Mouse (Mus musculus) telencephalon, adult 2 months (tissue): ENCODE measurements around the gene Egln2.
A peak's percentile ranks its signal among the peaks of the same experiment; 100 is the strongest.

ENCODE experiments used
- DNase-seq: peaks from one replicate; pipeline ENCODE4 v3.0.0-alpha.2; 2011; ENCODE audit warnings: low read depth, low spot score

Egln2 gene

GRCm38 (mm10) chr7:27177942-27178323 lies 11.3 kb upstream of the Egln2 start:
- DNase-seq: no peak

GRCm38 (mm10) chr7:27174896-27175295 lies 8.3 kb upstream of the Egln2 start:
- no peak for DNase-seq

GRCm38 (mm10) chr7:27174496-27174895 lies 7.9 kb upstream of the Egln2 start:
- no peak for DNase-seq

- no peak for DNase-seq
Measured at GRCm38 (mm10) chr7:27170981-27171380, 4.4 kb upstream of the Egln2 start.

GRCm38 (mm10) chr7:27168371-27168770 lies 1.8 kb upstream of the Egln2 start:
- DNase-seq: no peak

- no peak for DNase-seq
Measured at GRCm38 (mm10) chr7:27167475-27168094, 983 bp upstream of the Egln2 start.

GRCm38 (mm10) chr7:27166229-27166613 lies 381 bp downstream of the Egln2 start:
- no peak for DNase-seq

GRCm38 (mm10) chr7:27165696-27166095 lies 906 bp downstream of the Egln2 start:
- DNase-seq: no peak

GRCm38 (mm10) chr7:27165007-27165655 lies 1.5 kb downstream of the Egln2 start:
- DNase-seq: no peak

- DNase-seq: no peak
Measured at GRCm38 (mm10) chr7:27164112-27164947, 2.3 kb downstream of the Egln2 start.

- DNase-seq: no peak
Measured at GRCm38 (mm10) chr7:27163450-27163805, 3.2 kb downstream of the Egln2 start.

GRCm38 (mm10) chr7:27162780-27163449 lies 3.7 kb downstream of the Egln2 start:
- no peak for DNase-seq

GRCm38 (mm10) chr7:27161744-27162143 lies 4.9 kb downstream of the Egln2 start:
- DNase-seq: no peak

GRCm38 (mm10) chr7:27160921-27161320 lies 5.7 kb downstream of the Egln2 start:
- DNase-seq: no peak

- peak; percentile 82 for DNase-seq
Measured at GRCm38 (mm10) chr7:27159882-27160281, 6.7 kb downstream of the Egln2 start.

GRCm38 (mm10) chr7:27159256-27159655 lies 7.3 kb downstream of the Egln2 start:
- DNase-seq: no peak

GRCm38 (mm10) chr7:27158171-27158570 lies 8.4 kb downstream of the Egln2 start:
- no peak for DNase-seq

GRCm38 (mm10) chr7:27156005-27156404 lies 10.6 kb downstream of the Egln2 start:
- peak; percentile 58 for DNase-seq

- DNase-seq: no peak
Measured at GRCm38 (mm10) chr7:27153205-27153764, 13.3 kb downstream of the Egln2 start, which contains the start of gene Cyp2t4. Gene Cyp2t4 (plus strand): TSS chr7:27153714.

GRCm38 (mm10) chr7:27136410-27136996 lies 30.1 kb downstream of the Egln2 start:
- DNase-seq: no peak

GRCm38 (mm10) chr7:27133757-27134156 lies 32.8 kb downstream of the Egln2 start:
- DNase-seq: no peak
